Mouse (Mus musculus): ENCODE data around the gene Rdh5. TPM values are rescaled to one million over a fixed set of nuclear protein-coding genes. Genes with fewer than 3 reads are reported as not detected.

Rdh5 gene
- polyA plus RNA-seq, 1 experiment, result 11.5 TPM

DNA sequence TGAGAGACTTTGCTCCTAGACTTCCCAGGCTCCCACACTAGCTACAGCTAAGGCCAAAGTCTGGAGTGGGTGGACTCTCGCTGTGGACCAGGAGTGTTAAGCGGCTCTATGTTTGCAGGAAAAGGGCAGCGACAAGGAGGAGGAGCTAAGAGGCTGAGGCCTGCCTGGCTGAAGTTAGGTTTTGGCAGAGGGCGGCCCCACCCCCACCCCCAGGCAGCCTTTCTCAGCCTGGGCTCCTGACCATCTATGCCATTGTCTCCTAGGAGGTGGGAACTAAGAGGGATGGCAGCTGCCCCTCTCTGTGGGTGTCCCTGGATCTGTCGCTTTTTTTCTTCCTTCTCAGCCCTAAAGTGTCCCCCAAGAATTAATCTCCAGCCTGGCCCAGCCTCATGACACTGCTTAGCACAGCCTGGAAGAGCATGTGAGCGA, 3.5 kb downstream of the Rdh5 start:
- Histone ChIP-seq H3K4me3 (ENCODE audit: insufficient read depth, low read depth, low read length) (no peak overlapping the region), H3K4me1 (ENCODE audit: control insufficient read depth, insufficient read depth, insufficient read length, low read length) (peaks cover 9% of the 10 kb centered on the region; the same call in 1 of the 2 replicates), H3K27ac (replicated peaks; ENCODE audit: low read depth, low read length) (peak overlapping the region; percentile 30)

DNA sequence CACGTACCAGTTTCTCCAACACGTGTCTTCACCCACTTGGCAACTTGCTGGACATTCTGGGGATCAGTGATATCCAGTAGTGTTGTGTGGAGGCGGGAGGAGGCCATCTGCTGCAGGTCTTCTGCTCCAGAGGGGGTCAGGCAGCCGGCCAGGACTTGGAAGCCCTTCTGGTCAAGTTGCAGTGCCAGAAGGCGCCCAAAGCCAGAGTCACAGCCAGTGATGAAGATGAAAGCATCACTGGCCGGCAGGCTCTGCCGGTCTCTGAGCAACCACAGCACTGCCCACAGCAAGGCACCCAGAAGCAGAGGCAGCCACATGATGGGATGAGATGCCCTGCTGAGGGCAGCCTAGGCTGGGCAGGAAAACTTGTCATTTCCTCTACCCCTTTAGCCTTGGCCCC, 4.4 kb downstream of the Rdh5 start:
- no peak overlapping the region for H3K4me3 ChIP-seq (ENCODE audit: insufficient read depth, low read depth, low read length)
- H3K27ac ChIP-seq (replicated peaks; ENCODE audit: low read depth, low read length), result no peak overlapping the region
- peaks cover 10% of the 10 kb centered on the region for H3K4me1 ChIP-seq (ENCODE audit: control insufficient read depth, insufficient read depth, insufficient read length, low read length)

DNA sequence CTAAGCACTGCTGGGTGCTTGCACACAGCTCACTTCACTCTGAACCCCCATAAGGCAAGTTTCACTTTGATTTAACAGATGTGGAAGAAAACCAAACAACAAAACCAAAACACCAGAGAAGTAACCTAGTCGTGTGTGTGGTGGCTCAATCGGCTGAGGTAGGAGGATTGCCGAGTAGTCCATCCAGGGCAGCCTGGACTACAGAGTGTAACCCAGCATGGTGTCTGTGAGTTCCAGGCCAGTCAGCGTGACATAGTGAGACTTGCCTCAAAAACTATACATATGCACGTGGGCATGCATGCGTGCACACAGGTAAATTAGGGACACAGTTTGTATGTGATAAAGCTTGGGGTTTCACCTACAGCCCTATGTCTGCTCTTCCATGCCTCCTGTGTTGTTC, 5.3 kb downstream of the Rdh5 start:
- Histone ChIP-seq H3K4me3 (ENCODE audit: insufficient read depth, low read depth, low read length) (no peak overlapping the region), H3K27ac (replicated peaks; ENCODE audit: low read depth, low read length) (no peak overlapping the region), H3K4me1 (ENCODE audit: control insufficient read depth, insufficient read depth, insufficient read length, low read length) (peaks cover 10% of the 10 kb centered on the region)

DNA sequence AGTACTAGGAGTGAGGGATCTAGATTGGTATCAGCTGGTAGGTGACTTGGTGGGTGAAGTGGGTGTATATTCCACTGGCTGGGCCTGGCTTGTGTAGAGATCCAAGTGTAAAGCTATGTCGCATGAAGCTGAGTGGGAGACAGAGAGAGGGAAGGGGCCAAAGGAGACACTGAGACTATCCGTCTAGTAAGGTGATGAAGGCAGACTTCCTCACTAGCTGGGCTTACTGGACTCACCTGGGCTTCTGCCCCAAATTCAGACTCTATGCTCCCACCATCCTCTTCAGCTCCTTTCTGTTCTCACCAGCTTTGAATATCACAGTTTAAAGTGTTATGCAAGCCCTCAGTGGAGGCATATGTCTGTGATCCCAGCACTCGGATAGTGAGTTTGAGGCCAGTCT, 6.0 kb downstream of the Rdh5 start:
- Histone ChIP-seq H3K27ac (replicated peaks; ENCODE audit: low read depth, low read length) (no peak overlapping the region), H3K4me1 (ENCODE audit: control insufficient read depth, insufficient read depth, insufficient read length, low read length) (peaks cover 4% of the 10 kb centered on the region), H3K4me3 (ENCODE audit: insufficient read depth, low read depth, low read length) (no peak overlapping the region)

DNA sequence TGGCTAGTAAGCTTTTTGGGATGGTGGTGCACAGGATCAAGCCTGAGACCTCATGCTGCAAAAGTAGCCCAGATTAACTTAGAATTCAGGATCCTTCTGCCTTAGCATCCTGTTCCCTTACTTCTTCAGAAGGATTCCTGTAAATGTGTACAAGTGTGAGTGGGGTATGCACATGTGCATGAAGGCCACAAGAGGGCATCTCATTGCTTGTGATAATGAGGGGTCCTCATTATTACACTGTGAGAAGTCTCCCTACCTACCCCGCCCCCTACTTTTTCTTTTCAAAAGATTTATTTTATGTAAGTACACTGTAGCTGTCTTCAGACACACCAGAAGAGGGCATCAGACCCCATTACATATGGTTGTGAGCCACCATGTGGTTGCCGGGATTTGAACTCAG, 7.1 kb downstream of the Rdh5 start:
- Histone ChIP-seq H3K4me3 (ENCODE audit: insufficient read depth, low read depth, low read length) (no peak overlapping the region), H3K4me1 (ENCODE audit: control insufficient read depth, insufficient read depth, insufficient read length, low read length) (peaks cover 2% of the 10 kb centered on the region; the same call in 1 of the 2 replicates), H3K27ac (replicated peaks; ENCODE audit: low read depth, low read length) (no peak overlapping the region)

DNA sequence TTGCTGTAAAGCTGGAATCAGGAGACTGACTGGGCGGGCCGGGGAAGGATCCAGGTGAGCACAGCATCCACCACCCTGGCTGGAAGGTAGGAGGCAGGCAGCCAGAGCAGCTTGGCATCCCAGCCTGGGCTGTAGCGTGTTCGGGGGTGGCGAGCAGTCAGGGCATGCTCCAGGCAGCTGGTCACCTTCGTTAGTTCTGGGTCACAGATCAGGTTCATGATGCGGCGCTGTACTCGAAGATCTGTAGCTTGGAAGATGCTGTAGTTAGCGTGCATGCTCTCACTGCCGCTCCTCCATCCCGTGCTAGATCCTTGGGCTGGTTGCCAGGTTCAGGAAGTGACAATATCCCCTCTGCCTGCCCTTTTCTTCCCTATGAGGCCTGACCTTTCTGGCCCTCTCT, 9.0 kb downstream of the Rdh5 start:
- Histone ChIP-seq H3K27ac (replicated peaks; ENCODE audit: low read depth, low read length) (no peak overlapping the region), H3K4me3 (ENCODE audit: insufficient read depth, low read depth, low read length) (no peak overlapping the region), H3K4me1 (ENCODE audit: control insufficient read depth, insufficient read depth, insufficient read length, low read length) (peaks cover 2% of the 10 kb centered on the region; the same call in 1 of the 2 replicates)

DNA sequence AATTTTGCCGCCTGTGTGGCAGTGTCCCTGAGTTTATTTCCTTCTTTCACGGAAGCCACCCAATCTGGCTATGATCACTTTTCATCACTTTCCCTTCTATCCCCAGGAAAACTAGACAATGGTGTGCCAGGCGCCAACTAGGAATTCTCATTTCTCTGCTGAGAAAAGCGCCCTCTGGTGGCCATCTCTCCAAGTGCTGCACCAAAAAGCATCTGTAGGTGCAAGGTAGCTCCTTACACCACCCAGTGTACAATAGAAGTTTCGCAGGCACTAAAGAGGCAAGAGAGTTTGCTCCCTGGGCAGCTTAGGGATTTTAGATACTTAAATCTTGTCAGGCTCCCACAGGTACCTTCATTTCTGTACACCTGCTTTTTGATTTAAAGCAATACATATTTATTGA, 9.5 kb downstream of the Rdh5 start:
- H3K27ac ChIP-seq (replicated peaks; ENCODE audit: low read depth, low read length), result 0 out of 2 replicates have a peak overlapping the region, but pooled peaks have one; percentile 2
- H3K4me3 ChIP-seq (ENCODE audit: insufficient read depth, low read depth, low read length), result no peak overlapping the region
- H3K4me1 ChIP-seq (ENCODE audit: control insufficient read depth, insufficient read depth, insufficient read length, low read length), result peaks cover 2% of the 10 kb centered on the region; the same call in 1 of the 2 replicates

DNA sequence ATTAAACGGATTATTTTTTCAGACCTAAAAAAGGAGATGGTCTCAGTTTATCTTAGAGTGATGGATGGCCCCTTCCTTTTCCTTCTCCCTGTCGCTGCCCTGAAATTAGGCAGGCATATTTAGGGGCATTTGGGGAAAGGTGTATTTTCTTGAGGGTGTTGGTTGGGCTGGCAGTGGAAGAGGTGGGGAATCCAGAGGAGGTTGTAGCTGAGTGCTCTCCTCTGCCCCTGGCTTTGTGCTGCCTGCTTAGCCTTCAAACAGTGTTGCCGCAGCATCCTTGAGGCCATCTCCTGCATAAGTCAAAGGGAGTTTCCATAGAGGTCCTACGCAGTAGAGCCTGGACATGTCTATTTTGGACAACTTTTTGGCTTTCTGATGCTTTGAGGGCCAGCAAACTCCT, 9.9 kb downstream of the Rdh5 start:
- 0 out of 2 replicates have a peak overlapping the region, but pooled peaks have one; percentile 2 for H3K27ac ChIP-seq (replicated peaks; ENCODE audit: low read depth, low read length)

DNA sequence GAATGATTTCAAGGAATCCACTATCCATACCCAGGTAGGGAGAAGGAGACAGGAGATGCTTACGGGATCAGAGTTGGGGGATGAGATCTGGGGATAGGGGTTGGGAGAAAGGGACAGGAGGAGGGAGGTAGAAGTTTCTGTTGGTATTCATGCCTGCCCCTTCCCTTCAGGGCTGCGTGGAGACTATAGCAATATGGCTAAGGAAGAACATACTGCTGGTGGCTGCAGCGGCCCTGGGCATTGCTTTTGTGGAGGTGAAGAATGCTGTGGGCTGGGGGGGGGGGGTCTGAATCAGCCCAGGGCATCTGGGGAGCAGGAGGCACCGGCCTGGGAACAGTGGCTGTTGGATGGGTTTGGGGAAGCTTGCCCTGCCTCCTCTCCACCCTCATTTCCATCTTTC, 10.4 kb downstream of the Rdh5 start:
- Histone ChIP-seq H3K4me1 (ENCODE audit: control insufficient read depth, insufficient read depth, insufficient read length, low read length) (peaks cover 2% of the 10 kb centered on the region; the same call in 1 of the 2 replicates), H3K27ac (replicated peaks; ENCODE audit: low read depth, low read length) (no peak overlapping the region), H3K4me3 (ENCODE audit: insufficient read depth, low read depth, low read length) (no peak overlapping the region)

More for the DNA sequence above, 9.9 kb downstream of the Rdh5 start:
- Histone ChIP-seq H3K4me1 (ENCODE audit: control insufficient read depth, insufficient read depth, insufficient read length, low read length) (peaks cover 2% of the 10 kb centered on the region; the same call in 1 of the 2 replicates), H3K4me3 (ENCODE audit: insufficient read depth, low read depth, low read length) (no peak overlapping the region)

DNA sequence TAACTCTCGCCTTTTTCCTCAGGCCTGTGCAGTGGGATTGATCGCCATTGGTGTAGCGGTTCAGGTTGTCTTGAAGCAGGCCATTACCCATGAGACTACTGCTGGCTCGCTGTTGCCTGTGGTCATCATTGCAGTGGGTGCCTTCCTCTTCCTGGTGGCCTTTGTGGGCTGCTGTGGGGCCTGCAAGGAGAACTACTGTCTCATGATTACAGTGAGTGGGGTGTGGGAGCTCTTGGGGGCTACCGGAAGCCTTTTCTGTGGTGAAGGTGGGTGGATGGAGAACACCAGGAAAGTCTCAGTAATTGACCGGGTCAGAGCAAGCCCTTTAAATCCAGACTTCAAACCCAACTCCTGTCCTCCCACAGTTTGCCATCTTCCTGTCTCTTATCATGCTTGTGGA, 11.3 kb downstream of the Rdh5 start:
- Histone ChIP-seq H3K4me1 (ENCODE audit: control insufficient read depth, insufficient read depth, insufficient read length, low read length) (peaks cover 2% of the 10 kb centered on the region; the same call in 1 of the 2 replicates), H3K4me3 (ENCODE audit: insufficient read depth, low read depth, low read length) (peak overlapping the region; percentile 81), H3K27ac (replicated peaks; ENCODE audit: low read depth, low read length) (no peak overlapping the region)

DNA sequence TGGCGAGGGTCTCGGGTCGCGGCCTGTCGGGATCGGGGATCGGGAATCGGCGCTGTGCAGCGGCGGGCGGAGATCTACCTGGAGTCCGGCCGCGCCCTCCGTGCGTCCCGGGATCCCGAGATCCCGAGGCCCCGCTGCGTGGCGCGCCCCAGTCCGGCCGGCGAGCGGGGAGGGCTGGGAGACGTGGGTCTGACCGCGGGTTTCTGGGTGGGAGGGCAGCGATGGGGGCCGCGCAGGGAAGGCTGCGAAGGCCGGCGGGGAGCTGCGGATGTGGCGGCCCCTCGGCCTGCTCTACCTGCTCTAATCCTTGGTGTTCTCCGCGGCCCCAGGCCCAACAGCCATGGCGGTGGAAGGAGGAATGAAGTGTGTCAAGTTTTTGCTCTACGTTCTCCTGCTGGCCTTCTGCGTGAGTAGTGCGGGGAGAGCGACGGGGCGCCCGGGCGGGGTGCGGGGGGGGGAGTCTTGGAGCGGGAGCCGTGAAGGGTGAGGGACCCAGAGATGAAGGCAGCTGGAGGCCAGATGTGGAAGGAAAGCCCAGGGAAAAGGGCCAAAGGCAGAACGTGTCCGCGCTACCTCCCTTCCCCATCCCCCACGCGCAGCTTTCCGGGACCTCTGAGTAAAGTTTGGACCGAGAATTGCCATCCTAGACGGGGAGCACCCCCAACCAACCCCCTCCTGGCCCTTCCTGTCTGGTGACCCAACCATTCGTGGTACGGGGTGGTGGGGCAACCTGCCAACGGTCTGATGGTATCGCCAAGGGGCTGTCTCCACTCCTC, 12.4 kb downstream of the Rdh5 start:
- peak overlapping the region; percentile 81 for H3K4me3 ChIP-seq (ENCODE audit: insufficient read depth, low read depth, low read length)
- peaks cover 2% of the 10 kb centered on the region; the same call in 1 of the 2 replicates for H3K4me1 ChIP-seq (ENCODE audit: control insufficient read depth, insufficient read depth, insufficient read length, low read length)
- peak overlapping the region; percentile 52; the same call in 1 of the 2 replicates for H3K27ac ChIP-seq (replicated peaks; ENCODE audit: low read depth, low read length)

DNA sequence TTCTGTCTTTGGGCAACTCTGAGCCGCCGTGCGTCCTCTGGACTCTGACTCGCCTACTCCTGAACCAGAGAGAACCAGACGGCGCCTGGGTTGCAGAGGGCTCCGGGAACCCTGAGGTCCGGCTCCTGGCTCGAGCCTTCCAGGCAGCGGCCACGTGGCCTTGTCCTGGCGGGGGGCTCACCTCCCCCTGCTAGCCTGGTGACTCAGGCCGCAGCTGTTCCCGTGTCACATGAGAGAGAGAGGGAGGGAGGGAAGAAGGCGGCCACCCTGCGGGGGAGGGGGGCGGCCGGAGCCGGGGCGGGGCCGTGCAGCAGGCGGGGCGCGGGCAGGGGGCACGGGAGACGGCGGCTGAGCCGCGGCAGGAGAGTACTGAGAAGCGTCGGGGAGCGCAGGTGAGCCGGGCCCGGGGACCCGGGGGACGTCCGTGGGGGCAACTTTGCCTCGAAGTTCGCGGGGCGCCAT, 13.1 kb downstream of the Rdh5 start:
- Histone ChIP-seq H3K4me1 (ENCODE audit: control insufficient read depth, insufficient read depth, insufficient read length, low read length) (peaks cover 2% of the 10 kb centered on the region; the same call in 1 of the 2 replicates), H3K27ac (replicated peaks; ENCODE audit: low read depth, low read length) (peak overlapping the region; percentile 65), H3K4me3 (ENCODE audit: insufficient read depth, low read depth, low read length) (peak overlapping the region; percentile 81)

DNA sequence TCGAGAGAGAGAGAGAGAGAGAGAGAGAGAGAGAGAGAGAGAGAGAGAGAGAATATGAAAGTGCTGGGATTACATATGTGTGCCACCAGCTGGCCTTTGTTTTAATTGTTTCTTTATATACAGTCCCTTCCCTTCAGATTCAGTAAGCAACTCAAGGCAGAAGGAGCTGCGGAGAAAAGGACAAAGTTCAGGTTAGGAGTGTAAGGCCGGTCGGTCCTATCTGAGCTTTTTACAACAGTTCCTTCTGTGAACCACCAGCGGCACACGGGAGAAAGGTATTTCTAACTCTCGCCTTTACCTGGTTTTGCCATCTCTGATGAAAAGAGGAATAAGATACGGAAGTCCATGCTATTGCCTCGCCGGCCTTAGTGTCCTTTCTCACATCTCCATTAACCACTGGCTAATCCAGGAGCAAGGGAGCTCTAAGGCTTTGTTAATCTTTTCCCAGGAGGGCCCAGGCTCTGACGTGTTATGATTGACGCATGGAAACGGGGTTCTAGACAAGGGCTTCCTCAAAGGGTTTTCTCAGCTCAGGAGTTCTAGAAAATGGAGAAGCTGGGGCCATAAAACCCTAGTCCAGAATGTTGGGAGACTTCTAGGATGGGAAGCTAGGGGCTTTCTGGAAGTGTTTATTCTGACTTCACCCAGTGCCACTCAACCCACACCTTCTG, 13.8 kb downstream of the Rdh5 start:
- Histone ChIP-seq H3K4me3 (ENCODE audit: insufficient read depth, low read depth, low read length) (peak overlapping the region; percentile 81), H3K27ac (replicated peaks; ENCODE audit: low read depth, low read length) (peak overlapping the region; percentile 65), H3K4me1 (ENCODE audit: control insufficient read depth, insufficient read depth, insufficient read length, low read length) (peaks cover 2% of the 10 kb centered on the region; the same call in 1 of the 2 replicates)

DNA sequence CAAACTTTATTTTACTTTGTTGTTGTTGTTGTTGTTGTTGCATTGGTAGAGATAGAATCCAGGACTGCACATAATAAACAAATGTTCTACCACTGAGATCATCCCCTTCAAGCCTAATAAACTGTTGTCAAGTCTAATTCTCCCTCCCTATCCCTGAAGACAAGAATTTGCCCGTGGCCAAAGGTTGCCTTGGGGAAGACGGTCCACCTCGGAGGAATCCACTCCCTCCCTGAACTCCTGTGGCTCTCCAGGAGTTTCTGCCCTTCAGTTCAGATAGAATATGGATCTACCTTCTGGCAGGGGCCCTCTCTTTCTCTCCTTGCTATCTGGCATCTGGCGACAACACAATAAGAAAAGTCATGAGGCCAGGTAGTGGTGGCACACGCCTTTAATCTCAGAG, 17.9 kb downstream of the Rdh5 start:
- Histone ChIP-seq H3K4me1 (ENCODE audit: control insufficient read depth, insufficient read depth, insufficient read length, low read length) (no peaks in the 10 kb centered on the region; the same call in 1 of the 2 replicates), H3K27ac (replicated peaks; ENCODE audit: low read depth, low read length) (no peak overlapping the region), H3K4me3 (ENCODE audit: insufficient read depth, low read depth, low read length) (no peak overlapping the region)

DNA sequence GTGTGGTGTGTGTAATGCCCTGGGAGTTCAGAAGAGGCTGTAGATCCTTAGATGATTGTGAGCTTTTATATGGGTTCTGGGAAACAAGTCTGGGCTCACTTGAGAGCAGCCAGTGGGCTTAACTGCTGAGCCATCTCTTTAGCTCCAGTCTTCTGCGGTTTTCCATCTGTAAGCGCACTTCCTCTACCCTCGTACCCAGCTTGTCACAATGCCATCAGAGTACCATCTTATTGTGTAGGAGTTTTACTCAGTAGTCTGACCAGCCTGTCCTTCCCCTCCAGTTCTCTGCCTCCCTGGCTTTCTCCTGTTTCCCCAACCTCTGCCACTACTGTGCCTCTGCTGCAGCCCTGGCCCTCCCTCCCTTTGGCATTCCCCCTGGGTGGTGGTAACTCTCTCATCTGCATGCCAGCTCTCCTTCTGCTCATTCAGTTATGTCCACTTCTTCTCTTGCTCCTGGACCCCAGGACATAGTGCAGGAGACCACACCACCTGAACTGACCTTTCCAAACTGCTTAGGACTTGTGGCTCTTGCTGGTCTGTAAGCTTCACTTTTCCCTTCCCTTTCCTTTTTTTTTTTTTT, 20.2 kb downstream of the Rdh5 start:
- Histone ChIP-seq H3K4me3 (ENCODE audit: insufficient read depth, low read depth, low read length) (no peak overlapping the region), H3K27ac (replicated peaks; ENCODE audit: low read depth, low read length) (no peak overlapping the region), H3K4me1 (ENCODE audit: control insufficient read depth, insufficient read depth, insufficient read length, low read length) (no peaks in the 10 kb centered on the region)
